Mouse (Mus musculus) T-helper 2 cell (primary cell): ENCODE data around the gene Rnf8.

Experiments used
- in situ Hi-C: fragments of 300-600 bp; cut with MboI, MseI; formaldehyde crosslinking; loops from one replicate; pipeline ENCODE4 v1.15.1; 2025; ENCODE audit warnings: high pct_unique_total_duplicates

Gene Rnf8

GRCm38 (mm10) chr17:29680174-29680573 lies 65.6 kb downstream of the Rnf8 start:
- in situ Hi-C loops: no loop called here

GRCm38 (mm10) chr17:29680921-29681320 lies 66.3 kb downstream of the Rnf8 start:
- in situ Hi-C loops: no loop called here

DNA sequence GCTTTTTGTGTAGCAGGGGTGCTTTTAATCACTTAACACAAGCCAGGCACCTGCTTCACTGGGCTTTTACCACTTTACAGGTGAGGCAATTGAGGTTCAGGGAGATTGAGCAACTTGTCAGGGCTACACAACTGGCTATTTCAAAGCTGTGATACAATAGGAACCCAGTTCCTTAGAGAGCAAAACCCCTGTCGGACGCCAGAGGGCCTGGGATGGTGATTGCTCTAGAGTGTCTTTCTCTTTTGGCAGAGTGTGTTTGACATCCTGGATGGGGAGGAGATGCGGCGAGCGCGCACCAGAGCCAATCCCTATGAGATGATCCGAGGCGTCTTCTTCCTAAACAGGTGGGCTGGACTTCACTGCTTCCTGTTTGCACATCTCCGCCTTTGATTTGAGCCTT lies 67.1 kb downstream of the Rnf8 start:
- in situ Hi-C loops: no loop called here

DNA sequence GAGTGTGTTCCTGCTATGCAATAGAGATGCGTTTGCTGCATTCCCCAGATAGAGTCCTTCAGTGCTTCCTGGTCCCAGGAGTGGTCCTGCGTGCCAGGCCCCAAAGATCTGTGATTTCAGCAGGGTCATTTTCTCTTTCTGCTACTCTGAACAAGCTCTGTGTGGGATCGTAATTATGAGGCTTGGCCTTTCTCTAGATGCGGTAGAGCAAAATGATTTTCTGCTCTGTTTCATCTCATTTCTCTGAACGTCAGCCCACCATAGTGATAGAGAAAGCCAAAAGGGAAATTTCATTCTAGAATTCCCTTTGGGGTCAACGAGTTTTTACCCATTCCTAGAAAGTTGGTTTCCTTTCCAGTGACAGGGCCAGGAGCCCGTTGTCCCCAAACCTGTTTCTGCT lies 67.7 kb downstream of the Rnf8 start:
- in situ Hi-C loops: no loop called here

DNA sequence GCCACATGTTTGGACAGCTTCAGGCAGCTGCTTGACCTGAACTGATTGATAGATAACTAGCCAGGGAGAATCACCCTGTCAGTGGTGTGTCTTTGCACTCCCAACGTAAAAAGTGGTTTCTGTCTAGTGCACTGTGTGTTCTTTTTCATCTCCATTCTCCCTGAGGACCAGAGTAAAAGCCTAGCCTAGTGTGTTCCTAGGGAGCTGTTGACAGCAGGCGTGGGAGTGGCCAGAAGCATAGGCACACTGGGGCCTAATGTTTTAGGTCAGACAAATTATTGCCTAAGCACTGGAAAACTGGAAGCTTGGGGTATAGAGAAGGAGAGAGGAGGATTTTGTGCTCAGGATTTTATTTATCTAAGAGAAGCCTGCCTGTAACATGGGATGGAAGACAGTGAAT lies 68.5 kb downstream of the Rnf8 start:
- in situ Hi-C loops: no loop called here

DNA sequence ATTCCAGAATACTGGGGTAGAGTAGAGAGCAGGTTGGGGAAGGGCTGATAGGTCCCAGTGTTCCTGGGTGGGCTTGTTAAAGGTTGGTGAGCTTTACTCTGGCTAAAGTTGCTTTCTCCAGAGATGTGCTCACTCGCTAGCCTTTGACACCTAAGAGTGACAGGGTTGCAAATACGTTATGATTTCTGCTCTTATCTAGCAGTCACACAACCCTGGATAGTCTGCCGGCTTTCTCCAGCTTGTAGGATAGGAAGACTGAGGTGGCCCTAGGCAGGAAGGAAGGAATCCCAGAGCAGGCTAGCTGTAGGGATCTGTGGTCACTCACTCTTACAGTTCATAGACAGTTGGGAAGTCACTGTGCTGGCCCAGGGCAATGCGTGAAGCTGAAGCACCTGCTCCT lies 69.7 kb downstream of the Rnf8 start:
- in situ Hi-C loops: no loop called here

DNA sequence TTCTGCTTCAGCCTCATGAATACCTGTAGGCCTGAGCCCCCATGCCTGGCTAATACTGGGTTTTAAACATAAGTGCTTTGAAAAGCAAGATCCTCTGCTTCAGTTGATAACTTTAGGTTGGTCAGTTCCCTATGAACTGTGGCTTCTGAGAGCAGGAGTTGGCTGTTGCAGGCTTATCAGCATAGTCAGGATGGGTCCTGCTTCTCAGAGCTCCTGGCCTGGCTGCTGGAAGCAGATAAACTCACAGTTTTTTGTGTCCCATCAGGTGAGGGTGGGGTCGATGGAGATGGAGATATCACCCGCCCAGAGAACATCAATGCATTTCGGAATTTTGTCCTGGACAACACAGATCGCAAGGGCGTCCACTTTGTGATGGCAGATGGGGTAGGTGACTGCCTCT lies 72.2 kb downstream of the Rnf8 start:
- in situ Hi-C loops: no loop called here

DNA sequence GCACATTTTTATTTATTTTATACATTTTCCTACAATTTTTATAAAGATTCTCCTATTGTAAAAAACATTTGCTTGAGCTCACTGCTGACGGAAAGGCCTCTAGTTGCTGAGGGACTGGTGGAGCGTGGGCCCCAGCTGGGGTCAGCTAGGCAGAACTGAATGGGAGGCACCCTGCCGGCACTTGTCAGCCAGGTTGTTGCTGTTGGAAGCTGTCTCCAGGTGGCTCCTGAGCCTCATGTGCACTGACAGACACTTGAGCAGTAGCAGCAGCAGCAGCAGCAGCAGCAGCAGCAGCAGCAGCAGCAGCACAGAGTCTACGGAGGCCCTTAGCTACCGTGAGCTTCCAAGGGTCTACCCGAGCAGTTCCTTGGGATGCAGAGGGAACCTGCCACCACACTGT lies 72.8 kb downstream of the Rnf8 start:
- in situ Hi-C loops: no loop called here

GRCm38 (mm10) chr17:29688610-29689009 lies 74.0 kb downstream of the Rnf8 start:
- in situ Hi-C loops: no loop called here

DNA sequence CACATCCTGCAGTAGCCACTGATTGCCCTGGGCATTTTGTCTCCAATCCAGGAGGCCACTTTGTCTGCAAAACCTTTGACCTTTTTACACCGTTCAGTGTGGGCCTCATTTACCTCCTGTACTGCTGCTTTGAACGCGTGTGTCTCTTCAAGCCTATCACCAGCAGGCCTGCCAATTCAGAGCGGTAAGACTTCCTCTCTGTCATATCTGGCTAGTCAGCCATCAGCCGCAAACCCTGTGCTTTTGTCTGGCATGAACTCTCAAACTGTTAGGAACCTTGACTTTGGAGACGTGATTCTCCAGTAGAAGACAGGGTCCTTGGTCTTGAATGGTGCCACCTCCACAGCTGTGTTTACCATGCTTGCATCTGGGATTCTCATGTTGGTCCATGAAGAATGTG lies 75.7 kb downstream of the Rnf8 start:
- in situ Hi-C loops: no loop called here

- in situ Hi-C loops: no loop called here
Measured at GRCm38 (mm10) chr17:29692827-29693226, 78.2 kb downstream of the Rnf8 start.

- in situ Hi-C loops: no loop called here
Measured at GRCm38 (mm10) chr17:29693571-29693970, 79.0 kb downstream of the Rnf8 start.

DNA sequence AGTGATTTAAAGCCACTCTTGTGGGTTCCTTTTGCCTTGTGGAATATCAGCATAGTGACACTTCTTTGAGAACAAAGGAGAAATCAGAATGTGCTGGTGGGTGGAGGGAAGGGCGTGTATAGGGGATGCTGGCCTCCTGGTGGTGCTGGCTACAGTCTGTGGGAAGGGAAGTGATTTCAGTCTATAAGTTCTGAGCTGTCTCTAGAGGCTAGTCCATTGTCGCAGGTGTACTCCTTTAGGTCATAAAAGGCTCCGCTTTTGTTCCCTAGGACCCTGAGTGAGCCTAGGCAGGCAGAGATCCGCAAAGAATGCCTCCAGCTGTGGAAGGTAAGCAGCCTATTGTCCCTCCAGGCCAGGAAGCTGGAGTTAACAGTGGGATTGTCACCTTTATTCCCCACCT lies 79.9 kb downstream of the Rnf8 start:
- in situ Hi-C loops: no loop called here
